Mouse (Mus musculus) liver, postnatal 0 days (tissue): ENCODE results near the gene Cdc42ep5. TPM values are rescaled to one million over a fixed set of nuclear protein-coding genes. Genes with fewer than 3 reads are reported as not detected.

ENCODE experiments used
- ATAC-seq: fragments of 200-750 bp; cut with Nextera tagmentation; 2 replicates; pipeline ENCODE4 v1.8.0; 2017; ENCODE audit warnings: mild to moderate bottlenecking, moderate library complexity
- DNase-seq: peaks from one replicate; pipeline ENCODE4 v3.0.0-alpha.2; 2016
- H3K27ac ChIP-seq: fragments of 300-500 bp; sonication (generic); 2 replicates; pipeline ENCODE4 v1.5.1; 2014; ENCODE audit warnings: antibody characterized with exemption, moderate library complexity, mild to moderate bottlenecking, low read depth
- H3K27me3 ChIP-seq: fragments of 300-500 bp; sonication (generic); 2 replicates; pipeline ENCODE4 v1.6.1; 2014; ENCODE audit warnings: low read length, control low read depth, mixed read lengths; ENCODE audit not compliant: insufficient read depth
- H3K36me3 ChIP-seq: fragments of 300-500 bp; sonication (generic); replicated peaks from 2 replicates; pipeline ENCODE4 v1.6.1; 2014; ENCODE audit warnings: mild to moderate bottlenecking, control low read depth, low read length, moderate library complexity, mixed read lengths; ENCODE audit not compliant: insufficient read depth
- H3K4me1 ChIP-seq: fragments of 300-500 bp; sonication (generic); 2 replicates; pipeline ENCODE4 v1.6.1; 2014; ENCODE audit warnings: antibody characterized with exemption, mild to moderate bottlenecking, control low read depth; ENCODE audit not compliant: insufficient read depth
- H3K4me2 ChIP-seq: fragments of 300-500 bp; sonication (generic); 2 replicates; pipeline ENCODE4 v1.6.1; 2014; ENCODE audit warnings: low read depth, mild to moderate bottlenecking, low read length, moderate library complexity, mixed read lengths
- H3K4me3 ChIP-seq: fragments of 300-500 bp; sonication (generic); 2 replicates; pipeline ENCODE4 v1.5.1; 2014; ENCODE audit warnings: low read depth, low read length
- H3K9ac ChIP-seq: fragments of 300-500 bp; sonication (generic); replicated peaks from 2 replicates; pipeline ENCODE4 v1.6.1; 2014; ENCODE audit warnings: mild to moderate bottlenecking, moderate library complexity
- H3K9me3 ChIP-seq: fragments of 300-500 bp; sonication (generic); 2 replicates; pipeline ENCODE4 v1.6.1; 2016; ENCODE audit warnings: mild to moderate bottlenecking, control low read depth, low read length, mixed read lengths
- CTCF ChIP-seq: sonication (generic); IDR thresholded peaks from 2 replicates; pipeline ENCODE4 v1.5.1; 2016; ENCODE audit warnings: antibody characterized with exemption, low read depth
- EP300 ChIP-seq: IDR thresholded peaks from 2 replicates; pipeline ENCODE4 v1.6.1; 2016; ENCODE audit warnings: antibody characterized with exemption, low read depth, mild to moderate bottlenecking
- WGBS: fragments of 180-500 bp; shearing (Covaris S2); extraction: QIAGEN DNeasy Blood & Tissue Kit; methylation state at CpG from one replicate; pipeline ENCODE4 v1.1.7; 2014; ENCODE audit not compliant: insufficient replicate concordance; 5-methylcytosine and 5-hydroxymethylcytosine counted together
- polyA plus RNA-seq: library from polyadenylated mRNA; unstranded; fragments of >200 nt; fragmentation: Nextera tagmentation; extraction: Ambion mirVana; gene quantifications from 2 replicates; pipeline ENCODE4 v1.2.1, GENCODE M21; 2015

Cdc42ep5 gene
- polyA plus RNA-seq, 1 experiment from 2014 or later = 8.2 TPM

GRCm38 (mm10) chr7:4136771-4137531 is 27.7 kb downstream of the Cdc42ep5 start, which contains the start of gene Leng8:
Gene Leng8, plus strand, starts transcription at chr7:4137039.
- peak within 1 kb of the TSS; percentile 94 for H3K27ac ChIP-seq
- WGBS = under 1% methylated on average over 70 of the region's 78 CpGs
- H3K27me3 ChIP-seq = no peaks in the 10 kb centered on the region
- ATAC-seq = peak; percentile 97
- peaks cover 13% of the 10 kb centered on the region for H3K4me1 ChIP-seq
- peak within 1 kb of the TSS; percentile 90 for H3K4me2 ChIP-seq
- peak; percentile 99 for DNase-seq
- TF ChIP-seq CTCF (no peak), EP300 (peak; percentile 75)
- H3K4me3 ChIP-seq = peak within 1 kb of the TSS; percentile 88
- peaks cover 42% of the 10 kb centered on the region for H3K36me3 ChIP-seq
- no peaks in the 10 kb centered on the region for H3K9me3 ChIP-seq
- peak within 1 kb of the TSS; percentile 82 for H3K9ac ChIP-seq

DNA sequence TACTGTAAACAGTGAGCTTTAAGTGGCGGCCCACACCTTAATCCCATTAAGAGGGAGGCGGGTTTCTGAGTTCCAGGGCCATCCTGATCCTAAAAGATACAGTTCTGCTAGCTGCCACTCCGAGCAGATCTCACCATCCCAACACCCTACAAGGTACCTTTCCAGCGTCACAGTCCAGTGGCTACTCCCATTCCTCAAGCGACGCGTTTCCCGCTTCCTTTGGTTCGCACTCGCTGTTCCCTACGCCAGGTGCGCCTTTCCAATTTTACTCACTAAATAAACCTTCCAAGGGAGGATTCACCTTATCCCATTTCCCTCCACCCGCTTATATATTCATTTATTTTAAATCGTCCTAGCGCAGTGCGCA is 28.3 kb downstream of the Cdc42ep5 start:
- Histone ChIP-seq H3K4me2 (peak overlapping the region; percentile 87), H3K9ac (peak overlapping the region; percentile 77), H3K27me3 (no peaks in the 10 kb centered on the region), H3K36me3 (peaks cover 36% of the 10 kb centered on the region), H3K9me3 (no peaks in the 10 kb centered on the region), H3K27ac (peak overlapping the region; percentile 94), H3K4me3 (peak overlapping the region; percentile 88), H3K4me1 (peaks cover 13% of the 10 kb centered on the region)
- TF ChIP-seq CTCF (no peak), EP300 (no peak)
- DNase-seq = no peak
- ATAC-seq = peak; percentile 5
- 3% methylated on average over 16 of the region's 16 CpGs for WGBS

DNA sequence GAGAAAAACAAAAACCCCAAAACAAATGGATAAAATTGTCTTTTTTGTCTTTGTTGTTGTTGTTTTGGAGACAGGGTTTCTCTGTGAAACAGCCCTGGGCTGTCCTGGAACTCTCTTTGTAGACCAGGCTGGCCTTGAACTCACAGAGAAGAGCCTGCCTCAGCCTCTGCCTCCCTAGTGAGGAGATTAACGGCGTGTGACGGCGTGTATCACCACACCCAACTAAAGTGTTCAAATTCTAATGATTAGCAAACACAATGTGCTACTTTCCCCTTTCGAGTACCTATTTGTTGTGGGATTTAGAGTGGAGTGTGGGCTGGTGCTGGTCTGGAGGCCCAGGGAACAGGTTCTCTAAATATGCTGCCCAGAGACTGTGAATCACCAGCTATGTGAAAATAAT is 29.7 kb downstream of the Cdc42ep5 start:
- Histone ChIP-seq H3K4me1 (peaks cover 13% of the 10 kb centered on the region), H3K9me3 (no peaks in the 10 kb centered on the region), H3K27me3 (no peaks in the 10 kb centered on the region), H3K36me3 (peaks cover 21% of the 10 kb centered on the region), H3K27ac (no peak overlapping the region), H3K4me3 (no peak overlapping the region), H3K4me2 (no peak overlapping the region), H3K9ac (no peak overlapping the region; the same call in 1 of the 2 replicates)
- no peak for ATAC-seq
- no peak for TF ChIP-seq EP300
- no peak for TF ChIP-seq CTCF
- WGBS = 86% methylated on average over 5 of the region's 5 CpGs
- DNase-seq = peak; percentile 10

- DNase-seq = no peak
- TF ChIP-seq CTCF (no peak), EP300 (no peak)
Observed at GRCm38 (mm10) chr7:4132998-4133397, 31.7 kb downstream of the Cdc42ep5 start.

DNA sequence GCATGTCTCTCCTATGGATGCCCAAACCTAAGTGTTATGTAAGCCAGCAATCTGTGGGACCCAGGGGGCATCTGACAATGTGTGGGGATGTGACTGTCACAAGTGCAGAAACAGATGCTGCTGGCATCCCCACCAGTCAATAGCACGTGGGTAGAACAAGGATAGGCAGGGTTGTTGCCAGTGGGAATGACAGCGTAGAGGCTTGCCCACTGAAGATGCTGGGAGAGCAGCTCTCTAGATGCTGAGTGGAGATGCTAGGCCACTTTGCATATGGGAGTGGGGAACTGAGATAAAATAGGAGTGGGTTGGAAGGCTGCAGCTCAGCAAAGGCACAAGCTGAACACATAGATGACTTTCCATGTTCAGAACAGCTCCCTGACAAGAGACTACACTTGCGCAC is 32.1 kb downstream of the Cdc42ep5 start:
- Histone ChIP-seq H3K9me3 (no peaks in the 10 kb centered on the region), H3K4me1 (peaks cover 2% of the 10 kb centered on the region), H3K9ac (no peak overlapping the region), H3K27me3 (no peaks in the 10 kb centered on the region), H3K4me3 (no peak overlapping the region), H3K27ac (no peak overlapping the region), H3K4me2 (no peak overlapping the region), H3K36me3 (no peaks in the 10 kb centered on the region)
- no peak for DNase-seq
- TF ChIP-seq EP300 (no peak), CTCF (no peak)
- WGBS = 89% methylated on average over 3 of the region's 3 CpGs
- no peak for ATAC-seq

More at GRCm38 (mm10) chr7:4132998-4133397, 31.7 kb downstream of the Cdc42ep5 start:
- no peak overlapping the region for H3K9ac ChIP-seq
- WGBS = 84% methylated on average over 6 of the region's 7 CpGs
- peaks cover 2% of the 10 kb centered on the region for H3K36me3 ChIP-seq
- H3K4me2 ChIP-seq = no peak overlapping the region
- no peak for ATAC-seq
- H3K4me1 ChIP-seq = peaks cover 7% of the 10 kb centered on the region
- H3K27ac ChIP-seq = no peak overlapping the region
- H3K4me3 ChIP-seq = no peak overlapping the region
- H3K9me3 ChIP-seq = no peaks in the 10 kb centered on the region
- H3K27me3 ChIP-seq = no peaks in the 10 kb centered on the region

DNA sequence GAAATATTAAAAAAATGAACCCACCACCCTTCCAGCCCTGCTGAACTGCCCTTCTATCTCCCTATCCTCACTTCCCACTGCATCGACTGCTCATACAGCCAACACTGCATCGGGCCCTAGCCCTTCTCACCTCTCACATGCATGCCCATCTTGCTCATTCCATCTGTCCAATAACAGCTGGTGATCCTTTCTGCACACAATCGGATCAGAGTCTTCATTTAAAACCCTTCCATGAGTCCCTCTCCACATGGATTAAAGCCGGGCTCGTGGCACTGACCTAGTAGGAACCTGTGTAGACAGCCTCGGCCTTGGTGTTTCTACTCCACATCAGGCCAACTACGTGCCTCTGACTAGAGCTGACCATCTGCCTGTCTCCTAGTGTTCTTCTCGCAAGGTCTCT is 32.7 kb downstream of the Cdc42ep5 start:
- TF ChIP-seq EP300 = no peak
- TF ChIP-seq CTCF = no peak
- no peak for ATAC-seq
- no peak for DNase-seq
- H3K9me3 ChIP-seq = no peaks in the 10 kb centered on the region
- no peak overlapping the region for H3K27ac ChIP-seq
- no peak overlapping the region for H3K9ac ChIP-seq
- no peak overlapping the region for H3K4me2 ChIP-seq
- H3K27me3 ChIP-seq = no peaks in the 10 kb centered on the region
- peaks cover 2% of the 10 kb centered on the region; the same call in 1 of the 2 replicates for H3K4me1 ChIP-seq
- H3K4me3 ChIP-seq = no peak overlapping the region
- 80% methylated on average over 8 of the region's 8 CpGs for WGBS
- H3K36me3 ChIP-seq = no peaks in the 10 kb centered on the region
